Mouse (Mus musculus): ENCODE measurements around the gene Gm20388. TPM values are rescaled to one million over a fixed set of nuclear protein-coding genes. Genes with fewer than 3 reads are reported as not detected.
A peak's percentile ranks its signal among the peaks of the same experiment; 100 is the strongest.

Gm20388 gene
- polyA plus RNA-seq, 1 experiment from 2014 or later, result not detected

DNA sequence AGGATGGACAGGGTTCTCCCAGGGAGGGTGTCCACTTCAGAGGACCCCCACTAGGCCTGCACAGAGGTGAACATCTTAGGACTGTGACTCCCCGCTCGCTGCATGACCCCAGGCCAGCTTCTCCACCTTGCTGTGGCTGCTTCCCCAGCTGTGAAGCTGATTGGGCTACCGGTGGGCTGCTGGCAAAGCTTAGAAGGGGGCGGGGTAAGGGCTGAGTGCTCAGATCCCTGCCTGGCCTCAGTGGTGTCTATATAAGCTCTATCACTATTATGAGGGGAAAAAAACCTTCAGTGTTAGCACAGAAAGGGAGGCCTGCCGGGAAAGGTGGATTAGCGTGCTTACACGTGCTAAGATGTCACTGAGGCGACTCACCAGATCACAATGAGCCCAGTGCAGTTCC is 501.2 kb downstream of the Gm20388 start:
- 49% methylated on average over 8 of the region's 8 CpGs for WGBS
- Histone ChIP-seq H3K4me2 (no peak overlapping the region), H3K9ac (0 out of 2 replicates have a peak overlapping the region, but pooled peaks have one; percentile 16), H3K27me3 (replicated peaks) (peaks cover 16% of the 10 kb centered on the region; the same call in 1 of the 2 replicates), H3K27ac (replicated peaks) (no peak overlapping the region), H3K36me3 (no peaks in the 10 kb centered on the region), H3K4me3 (no peak overlapping the region), H3K4me1 (peaks cover 58% of the 10 kb centered on the region), H3K9me3 (no peaks in the 10 kb centered on the region)
- no peak for ATAC-seq (ENCODE audit: extremely low read depth, insufficient number of reproducible peaks, low FRiP score, low TSS enrichment)

DNA sequence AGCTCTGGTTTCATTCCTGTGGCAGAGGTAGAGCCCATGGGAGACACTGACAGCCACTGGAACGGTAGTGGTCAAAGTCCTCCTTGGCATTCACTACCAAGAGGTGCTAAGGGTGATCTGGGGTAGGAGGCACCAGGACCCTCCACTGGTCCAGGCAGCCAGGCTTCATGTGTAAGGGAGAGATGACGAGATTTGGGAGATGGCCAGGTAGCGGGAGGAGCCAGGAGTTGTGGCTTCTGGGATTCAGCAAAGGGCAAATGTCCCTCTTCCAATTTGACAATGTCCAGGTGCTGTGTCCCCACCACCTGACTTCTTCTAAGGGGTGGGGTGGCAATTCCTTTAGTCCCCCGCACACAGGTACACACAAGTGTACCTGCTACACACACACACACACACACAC is 501.7 kb downstream of the Gm20388 start:
- H3K4me1 ChIP-seq, result peaks cover 62% of the 10 kb centered on the region
- H3K27me3 ChIP-seq (replicated peaks), result peaks cover 16% of the 10 kb centered on the region; the same call in 1 of the 2 replicates
- H3K9me3 ChIP-seq, result no peaks in the 10 kb centered on the region
- ATAC-seq (ENCODE audit: extremely low read depth, insufficient number of reproducible peaks, low FRiP score, low TSS enrichment), result no peak
- WGBS, result 80% methylated on average over 4 of the region's 4 CpGs
- no peak overlapping the region for H3K4me2 ChIP-seq
- no peaks in the 10 kb centered on the region for H3K36me3 ChIP-seq
- H3K27ac ChIP-seq (replicated peaks), result no peak overlapping the region
- H3K9ac ChIP-seq, result 0 out of 2 replicates have a peak overlapping the region, but pooled peaks have one; percentile 16
- no peak overlapping the region for H3K4me3 ChIP-seq

DNA sequence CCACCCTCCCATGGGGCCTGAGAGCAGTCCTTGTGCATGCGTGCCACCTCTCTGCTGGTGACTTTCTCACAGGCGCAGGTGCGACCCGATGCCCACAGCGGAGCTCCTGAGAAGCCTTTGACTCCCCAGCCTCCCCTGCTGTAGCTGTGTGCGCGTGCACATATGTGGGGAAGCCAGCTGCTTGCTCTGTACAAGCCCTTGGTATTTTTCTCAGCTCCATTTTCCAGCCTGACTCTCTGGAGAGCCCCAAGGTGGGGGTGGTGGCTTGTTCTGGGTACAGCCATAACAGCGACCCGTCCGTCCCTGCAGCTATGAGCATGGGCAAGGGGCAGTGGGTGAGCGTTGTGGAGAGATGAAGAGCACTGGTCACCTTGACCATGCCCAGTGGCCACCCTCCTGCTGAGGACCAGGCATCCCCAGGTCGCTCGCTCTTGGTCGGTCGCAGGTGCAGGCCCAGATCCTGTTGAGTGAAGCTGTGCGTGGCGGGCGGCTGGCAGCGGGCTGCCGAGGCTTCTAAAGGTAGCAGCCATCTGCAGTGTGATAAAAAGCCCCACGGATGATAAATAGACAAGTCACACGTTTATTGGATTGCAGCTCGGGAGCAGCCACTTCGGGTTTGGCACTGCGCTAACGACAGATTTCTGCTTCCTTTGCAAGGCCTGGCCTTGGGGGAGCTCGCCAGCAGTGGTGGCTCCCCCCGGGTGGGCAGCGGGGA is 502.4 kb downstream of the Gm20388 start:
- no peak for ATAC-seq (ENCODE audit: extremely low read depth, insufficient number of reproducible peaks, low FRiP score, low TSS enrichment)
- H3K27me3 ChIP-seq (replicated peaks), result peaks cover 16% of the 10 kb centered on the region; the same call in 1 of the 2 replicates
- 73% methylated on average over 29 of the region's 29 CpGs for WGBS

DNA sequence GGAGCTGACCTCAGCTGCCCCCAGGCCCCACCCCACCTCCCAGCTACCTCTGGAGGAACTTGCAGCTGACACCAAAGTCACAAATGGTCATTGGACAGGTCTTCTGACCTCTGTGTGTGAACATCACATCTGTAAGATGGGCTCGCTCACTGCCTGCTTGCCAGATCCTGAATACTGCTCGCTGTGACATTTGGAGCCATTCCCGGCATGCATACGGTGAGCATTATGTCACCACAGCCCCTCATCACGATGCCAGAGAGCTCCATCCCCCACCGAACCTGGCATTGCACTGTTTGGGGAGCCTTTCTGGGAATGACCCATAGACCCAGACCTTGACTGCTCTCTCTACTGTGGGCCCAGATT is 503.0 kb downstream of the Gm20388 start:
- Histone ChIP-seq H3K4me3 (no peak overlapping the region), H3K36me3 (no peaks in the 10 kb centered on the region), H3K4me2 (no peak overlapping the region), H3K4me1 (peaks cover 59% of the 10 kb centered on the region), H3K27me3 (replicated peaks) (peaks cover 16% of the 10 kb centered on the region; the same call in 1 of the 2 replicates), H3K9ac (peak overlapping the region; percentile 33; the same call in 1 of the 2 replicates), H3K27ac (replicated peaks) (no peak overlapping the region), H3K9me3 (no peaks in the 10 kb centered on the region)
- WGBS, result 79% methylated on average over 6 of the region's 6 CpGs
- no peak for ATAC-seq (ENCODE audit: extremely low read depth, insufficient number of reproducible peaks, low FRiP score, low TSS enrichment)

More for the DNA sequence above, 502.4 kb downstream of the Gm20388 start:
- Histone ChIP-seq H3K9ac (peak overlapping the region; percentile 33; the same call in 1 of the 2 replicates), H3K4me3 (no peak overlapping the region), H3K27ac (replicated peaks) (no peak overlapping the region), H3K9me3 (no peaks in the 10 kb centered on the region), H3K36me3 (no peaks in the 10 kb centered on the region), H3K4me2 (no peak overlapping the region), H3K4me1 (peaks cover 62% of the 10 kb centered on the region)

GRCm38 (mm10) chr8:120414216-120414615 is 503.6 kb downstream of the Gm20388 start:
- H3K36me3 ChIP-seq, result no peaks in the 10 kb centered on the region
- no peak overlapping the region for H3K4me2 ChIP-seq
- H3K27ac ChIP-seq (replicated peaks), result no peak overlapping the region
- no peak overlapping the region for H3K9ac ChIP-seq
- peaks cover 16% of the 10 kb centered on the region; the same call in 1 of the 2 replicates for H3K27me3 ChIP-seq (replicated peaks)
- no peak for ATAC-seq (ENCODE audit: extremely low read depth, insufficient number of reproducible peaks, low FRiP score, low TSS enrichment)
- H3K4me1 ChIP-seq, result peaks cover 54% of the 10 kb centered on the region
- 85% methylated on average over 4 of the region's 4 CpGs for WGBS
- no peaks in the 10 kb centered on the region for H3K9me3 ChIP-seq
- no peak overlapping the region for H3K4me3 ChIP-seq

DNA sequence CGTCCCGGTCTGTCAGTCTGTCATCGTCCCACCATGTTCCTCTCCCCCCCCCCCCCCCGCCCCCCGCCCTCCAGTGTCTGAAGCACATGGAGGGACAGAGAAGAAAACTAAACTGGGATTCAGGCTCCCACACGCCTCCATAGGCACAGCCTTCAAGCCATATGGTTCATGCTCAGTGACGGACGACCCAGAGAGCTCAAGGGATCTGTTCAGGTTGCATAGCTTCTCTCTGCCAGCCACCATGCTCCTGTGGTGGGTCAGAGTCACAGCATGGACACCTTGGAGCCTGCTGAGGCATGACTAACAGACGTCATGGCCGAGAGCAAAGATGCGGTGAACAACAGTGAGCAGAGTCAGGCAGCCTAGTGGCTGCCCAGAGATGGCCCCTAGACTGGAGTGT is 504.8 kb downstream of the Gm20388 start:
- Histone ChIP-seq H3K9ac (no peak overlapping the region), H3K36me3 (no peaks in the 10 kb centered on the region), H3K4me1 (peaks cover 64% of the 10 kb centered on the region), H3K9me3 (no peaks in the 10 kb centered on the region), H3K4me2 (no peak overlapping the region), H3K4me3 (no peak overlapping the region), H3K27me3 (replicated peaks) (peaks cover 10% of the 10 kb centered on the region; the same call in 1 of the 2 replicates), H3K27ac (replicated peaks) (peak overlapping the region; percentile 90)
- whole genome bisulfite sequencing, result 77% methylated on average over 10 of the region's 11 CpGs
- no peak for ATAC-seq (ENCODE audit: extremely low read depth, insufficient number of reproducible peaks, low FRiP score, low TSS enrichment)

DNA sequence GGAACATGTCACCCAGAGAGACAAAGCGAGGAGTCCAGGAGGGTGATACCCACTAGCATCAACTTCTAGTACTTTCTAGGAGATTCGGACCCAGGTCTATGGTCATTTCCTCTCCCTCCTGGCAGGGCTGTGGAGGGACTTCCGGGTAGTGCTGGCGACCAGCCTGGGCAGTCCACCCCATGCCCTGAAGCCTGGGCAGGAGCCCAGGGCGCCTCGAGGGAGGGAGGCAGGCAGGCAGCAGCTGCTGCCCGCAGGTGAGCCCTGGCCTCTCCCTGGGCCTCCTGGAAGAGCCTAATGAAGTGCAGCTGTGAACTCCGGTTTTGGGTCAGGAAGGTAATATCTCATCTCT is 505.5 kb downstream of the Gm20388 start:
- Histone ChIP-seq H3K36me3 (no peaks in the 10 kb centered on the region), H3K27ac (replicated peaks) (peak overlapping the region; percentile 90), H3K9me3 (no peaks in the 10 kb centered on the region), H3K9ac (peak overlapping the region; percentile 72), H3K4me2 (peak overlapping the region; percentile 57), H3K27me3 (replicated peaks) (peaks cover 6% of the 10 kb centered on the region; the same call in 1 of the 2 replicates), H3K4me3 (no peak overlapping the region), H3K4me1 (peaks cover 71% of the 10 kb centered on the region)
- ATAC-seq (ENCODE audit: extremely low read depth, insufficient number of reproducible peaks, low FRiP score, low TSS enrichment), result no peak
- 44% methylated on average over 8 of the region's 8 CpGs for WGBS

GRCm38 (mm10) chr8:120416522-120417394 is 506.1 kb downstream of the Gm20388 start:
- 9% methylated on average over 33 of the region's 33 CpGs for WGBS
- H3K4me1 ChIP-seq, result peaks cover 73% of the 10 kb centered on the region

DNA sequence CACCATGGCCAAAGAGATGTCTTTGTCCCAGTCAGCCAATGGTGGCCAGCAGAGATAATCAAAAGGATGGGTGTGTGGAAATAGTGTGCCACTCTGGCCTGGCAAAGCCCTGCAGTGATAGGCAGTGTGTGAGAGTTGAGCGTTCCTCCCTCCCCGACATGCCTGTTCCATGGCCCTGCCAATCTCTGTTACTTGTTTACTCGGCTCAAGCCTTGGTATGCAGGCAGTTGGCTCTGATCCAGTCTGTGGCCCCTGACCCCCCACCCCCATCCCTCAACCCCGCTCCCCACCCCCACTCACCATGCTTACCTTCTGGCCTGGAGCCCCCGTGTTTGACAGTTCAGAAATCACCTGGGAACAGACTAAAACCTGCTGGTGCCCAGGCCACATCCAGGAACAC is 507.5 kb downstream of the Gm20388 start:
- Histone ChIP-seq H3K4me2 (no peak overlapping the region), H3K27me3 (replicated peaks) (peaks cover 11% of the 10 kb centered on the region; the same call in 1 of the 2 replicates), H3K4me1 (peaks cover 75% of the 10 kb centered on the region), H3K4me3 (no peak overlapping the region), H3K9ac (no peak overlapping the region), H3K36me3 (no peaks in the 10 kb centered on the region), H3K27ac (replicated peaks) (no peak overlapping the region), H3K9me3 (no peaks in the 10 kb centered on the region)
- ATAC-seq (ENCODE audit: extremely low read depth, insufficient number of reproducible peaks, low FRiP score, low TSS enrichment), result no peak
- WGBS, result 60% methylated on average over 5 of the region's 5 CpGs

More at GRCm38 (mm10) chr8:120416522-120417394, 506.1 kb downstream of the Gm20388 start:
- peaks cover 6% of the 10 kb centered on the region; the same call in 1 of the 2 replicates for H3K27me3 ChIP-seq (replicated peaks)
- H3K36me3 ChIP-seq, result no peaks in the 10 kb centered on the region
- ATAC-seq (ENCODE audit: extremely low read depth, insufficient number of reproducible peaks, low FRiP score, low TSS enrichment), result peak; percentile 45; the same call in 1 of the 2 replicates
- H3K4me2 ChIP-seq, result peak overlapping the region; percentile 57
- H3K9me3 ChIP-seq, result no peaks in the 10 kb centered on the region
- peak overlapping the region; percentile 16; the same call in 1 of the 2 replicates for H3K4me3 ChIP-seq
- peak overlapping the region; percentile 90 for H3K27ac ChIP-seq (replicated peaks)
- H3K9ac ChIP-seq, result peak overlapping the region; percentile 72

- WGBS, result 65% methylated on average over 9 of the region's 9 CpGs
- no peak overlapping the region for H3K27ac ChIP-seq (replicated peaks)
Observed at GRCm38 (mm10) chr8:120419675-120420074, 509.0 kb downstream of the Gm20388 start.

GRCm38 (mm10) chr8:120420226-120420625 is 509.6 kb downstream of the Gm20388 start:
- peaks cover 89% of the 10 kb centered on the region for H3K4me1 ChIP-seq
- no peaks in the 10 kb centered on the region for H3K9me3 ChIP-seq
- no peak overlapping the region for H3K27ac ChIP-seq (replicated peaks)
- no peak for ATAC-seq (ENCODE audit: extremely low read depth, insufficient number of reproducible peaks, low FRiP score, low TSS enrichment)
- peak overlapping the region; percentile 52; the same call in 1 of the 2 replicates for H3K9ac ChIP-seq
- WGBS, result 42% methylated on average over 5 of the region's 5 CpGs
- no peak overlapping the region for H3K4me3 ChIP-seq
- H3K36me3 ChIP-seq, result no peaks in the 10 kb centered on the region
- no peak overlapping the region for H3K4me2 ChIP-seq
- 0 out of 2 replicates have a peak, but pooled peaks cover 5% of the 10 kb centered on the region for H3K27me3 ChIP-seq (replicated peaks)

More at GRCm38 (mm10) chr8:120419675-120420074, 509.0 kb downstream of the Gm20388 start:
- Histone ChIP-seq H3K9ac (no peak overlapping the region), H3K4me2 (no peak overlapping the region), H3K27me3 (replicated peaks) (0 out of 2 replicates have a peak, but pooled peaks cover 5% of the 10 kb centered on the region), H3K9me3 (no peaks in the 10 kb centered on the region), H3K4me3 (no peak overlapping the region), H3K36me3 (no peaks in the 10 kb centered on the region), H3K4me1 (peaks cover 83% of the 10 kb centered on the region)
- ATAC-seq (ENCODE audit: extremely low read depth, insufficient number of reproducible peaks, low FRiP score, low TSS enrichment), result no peak

Measured in heart, embryonic 13.5 days (tissue).